Mouse (Mus musculus) neural tube, embryonic 14.5 days (tissue): ENCODE data around the gene Tmem104. TPM values are rescaled to one million over a fixed set of nuclear protein-coding genes. Genes with fewer than 3 reads are reported as not detected.

Source experiments
- ATAC-seq: fragments of 200-750 bp; cut with Nextera tagmentation; 2 replicates; pipeline ENCODE4 v1.8.0; 2017; ENCODE audit warnings: low read depth, mild to moderate bottlenecking, moderate TSS enrichment, moderate library complexity
- H3K27ac ChIP-seq: fragments of 300-500 bp; sonication (generic); 2 replicates; pipeline ENCODE4 v1.5.1; 2014; ENCODE audit warnings: low read depth, mild to moderate bottlenecking, control low read depth, low read length, moderate library complexity, mixed read lengths
- H3K27me3 ChIP-seq: fragments of 300-500 bp; sonication (generic); 2 replicates; pipeline ENCODE4 v1.6.1; 2014; ENCODE audit warnings: low read length; ENCODE audit not compliant: control insufficient read depth, insufficient read depth
- H3K36me3 ChIP-seq: fragments of 300-500 bp; sonication (generic); 2 replicates; pipeline ENCODE4 v1.6.1; 2014; ENCODE audit warnings: low read length, mixed read lengths; ENCODE audit not compliant: control insufficient read depth, insufficient read depth
- H3K4me1 ChIP-seq: fragments of 300-500 bp; sonication (generic); 2 replicates; pipeline ENCODE4 v1.6.1; 2014; ENCODE audit warnings: low read length; ENCODE audit not compliant: control insufficient read depth, insufficient read depth
- H3K4me2 ChIP-seq: fragments of 300-500 bp; sonication (generic); 2 replicates; pipeline ENCODE4 v1.6.1; 2014; ENCODE audit warnings: mild to moderate bottlenecking, low read depth, low read length, control low read depth
- H3K4me3 ChIP-seq: fragments of 300-500 bp; sonication (generic); 2 replicates; pipeline ENCODE4 v1.5.1; 2014; ENCODE audit warnings: low read depth, low read length, control low read depth, mixed read lengths
- H3K9ac ChIP-seq: fragments of 300-500 bp; sonication (generic); replicated peaks from 2 replicates; pipeline ENCODE4 v1.6.1; 2014; ENCODE audit warnings: low read depth, mild to moderate bottlenecking, control low read depth, low read length, mixed read lengths
- H3K9me3 ChIP-seq: fragments of 300-500 bp; sonication (generic); 2 replicates; pipeline ENCODE4 v1.6.1; 2016; ENCODE audit warnings: low read length; ENCODE audit not compliant: control insufficient read depth
- WGBS: fragments of 180-500 bp; shearing (Covaris S2); extraction: QIAGEN DNeasy Blood & Tissue Kit; methylation state at CpG from one replicate; pipeline ENCODE4 v1.1.7; 2014; 5-methylcytosine and 5-hydroxymethylcytosine counted together
- polyA plus RNA-seq: library from polyadenylated mRNA; unstranded; fragments of >200 nt; fragmentation: Nextera tagmentation; extraction: Ambion mirVana; gene quantifications from 2 replicates; pipeline ENCODE4 v1.2.1, GENCODE M21; 2014

Gene Tmem104
- 8.9 and 10.8 TPM in 2 replicates for polyA plus RNA-seq

GRCm38 (mm10) chr11:115187224-115187639 is at the start of gene Tmem104:
TSS of gene Tmem104 (plus strand) at chr11:115187487.
- no peaks in the 10 kb centered on the region for H3K9me3 ChIP-seq
- peak within 1 kb of the TSS; percentile 95 for H3K4me2 ChIP-seq
- under 1% methylated on average over 39 of the region's 39 CpGs for WGBS
- H3K36me3 ChIP-seq = no peaks in the 10 kb centered on the region
- H3K9ac ChIP-seq = peak within 1 kb of the TSS; percentile 72
- peak within 1 kb of the TSS; percentile 81 for H3K27ac ChIP-seq
- peak; percentile 95 for ATAC-seq
- peaks cover 10% of the 10 kb centered on the region for H3K4me1 ChIP-seq
- no peaks in the 10 kb centered on the region for H3K27me3 ChIP-seq
- peak within 1 kb of the TSS; percentile 60 for H3K4me3 ChIP-seq

- Histone ChIP-seq H3K9ac (no peak overlapping the region), H3K4me1 (no peaks in the 10 kb centered on the region), H3K27me3 (no peaks in the 10 kb centered on the region), H3K27ac (no peak overlapping the region), H3K36me3 (no peaks in the 10 kb centered on the region), H3K4me3 (no peak overlapping the region), H3K9me3 (no peaks in the 10 kb centered on the region), H3K4me2 (no peak overlapping the region)
- ATAC-seq = no peak
- WGBS = 90% methylated on average over 5 of the region's 5 CpGs
Measured at GRCm38 (mm10) chr11:115138597-115139262, 48.6 kb upstream of the Tmem104 start.

- 86% methylated on average over 2 of the region's 2 CpGs for WGBS
- Histone ChIP-seq H3K4me1 (no peaks in the 10 kb centered on the region), H3K9me3 (no peaks in the 10 kb centered on the region)
Measured at GRCm38 (mm10) chr11:115141970-115142369, 45.3 kb upstream of the Tmem104 start.

GRCm38 (mm10) chr11:115147813-115148212 is 39.5 kb upstream of the Tmem104 start:
- no peak for ATAC-seq
- Histone ChIP-seq H3K4me3 (no peak overlapping the region), H3K9ac (no peak overlapping the region), H3K4me1 (peaks cover 6% of the 10 kb centered on the region; the same call in 1 of the 2 replicates), H3K36me3 (no peaks in the 10 kb centered on the region), H3K27ac (no peak overlapping the region), H3K9me3 (no peaks in the 10 kb centered on the region), H3K27me3 (no peaks in the 10 kb centered on the region), H3K4me2 (no peak overlapping the region)
- 91% methylated on average over 4 of the region's 4 CpGs for WGBS

More at GRCm38 (mm10) chr11:115141970-115142369, 45.3 kb upstream of the Tmem104 start:
- no peak overlapping the region for H3K27ac ChIP-seq
- ATAC-seq = no peak
- no peaks in the 10 kb centered on the region for H3K36me3 ChIP-seq
- no peak overlapping the region for H3K4me3 ChIP-seq
- no peaks in the 10 kb centered on the region for H3K27me3 ChIP-seq
- no peak overlapping the region for H3K4me2 ChIP-seq
- no peak overlapping the region for H3K9ac ChIP-seq

DNA sequence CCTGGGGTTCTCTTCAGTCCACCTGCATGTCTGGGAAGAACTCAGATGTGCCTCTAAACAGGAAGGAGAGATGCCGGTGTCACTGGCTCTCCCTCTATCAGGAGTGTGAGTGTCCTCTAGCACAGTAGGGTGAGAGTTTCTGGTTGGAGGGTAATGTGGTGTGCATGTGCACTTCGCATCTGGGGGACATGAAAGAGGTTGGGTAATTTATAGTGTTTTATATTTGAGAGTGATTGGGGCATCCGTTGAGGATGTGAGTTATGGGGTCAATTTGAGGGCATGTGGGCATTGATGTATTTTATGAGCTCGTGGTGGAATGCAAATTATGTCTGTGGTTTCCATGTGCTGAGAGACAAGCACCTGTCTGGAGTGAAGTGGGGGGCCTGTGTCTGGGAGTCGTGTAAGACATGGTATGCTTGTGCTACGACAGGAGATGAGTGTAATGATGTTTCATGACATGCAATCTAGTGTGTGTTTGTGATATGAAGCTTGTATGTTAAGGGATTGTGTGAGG is 36.5 kb upstream of the Tmem104 start:
- 47% methylated on average over 6 of the region's 6 CpGs for WGBS
- H3K4me3 ChIP-seq = no peak overlapping the region
- H3K27ac ChIP-seq = no peak overlapping the region
- H3K27me3 ChIP-seq = peaks cover 14% of the 10 kb centered on the region
- no peak overlapping the region for H3K4me2 ChIP-seq
- H3K4me1 ChIP-seq = peaks cover 11% of the 10 kb centered on the region; the same call in 1 of the 2 replicates
- H3K9ac ChIP-seq = no peak overlapping the region
- H3K36me3 ChIP-seq = no peaks in the 10 kb centered on the region
- no peak for ATAC-seq
- H3K9me3 ChIP-seq = no peaks in the 10 kb centered on the region

- Histone ChIP-seq H3K4me2 (peak overlapping the region; percentile 44), H3K4me3 (peak overlapping the region; percentile 14), H3K4me1 (peaks cover 11% of the 10 kb centered on the region; the same call in 1 of the 2 replicates), H3K27me3 (peaks cover 14% of the 10 kb centered on the region), H3K9ac (peak overlapping the region; percentile 8; the same call in 1 of the 2 replicates), H3K9me3 (no peaks in the 10 kb centered on the region), H3K27ac (no peak overlapping the region), H3K36me3 (no peaks in the 10 kb centered on the region)
- ATAC-seq = peak; percentile 75
- 7% methylated on average over 15 of the region's 15 CpGs for WGBS
Measured at GRCm38 (mm10) chr11:115151755-115152429, 35.4 kb upstream of the Tmem104 start.

GRCm38 (mm10) chr11:115153088-115153487 is 34.2 kb upstream of the Tmem104 start:
- Histone ChIP-seq H3K4me3 (no peak overlapping the region), H3K4me1 (peaks cover 11% of the 10 kb centered on the region; the same call in 1 of the 2 replicates), H3K9ac (no peak overlapping the region), H3K27ac (no peak overlapping the region), H3K27me3 (peaks cover 14% of the 10 kb centered on the region), H3K4me2 (no peak overlapping the region), H3K9me3 (no peaks in the 10 kb centered on the region), H3K36me3 (no peaks in the 10 kb centered on the region)
- WGBS = 85% methylated on average over 9 of the region's 9 CpGs
- no peak for ATAC-seq

- no peak overlapping the region for H3K27ac ChIP-seq
- H3K4me2 ChIP-seq = peak overlapping the region; percentile 17
- H3K9ac ChIP-seq = no peak overlapping the region
- H3K27me3 ChIP-seq = peaks cover 14% of the 10 kb centered on the region
- ATAC-seq = peak; percentile 53
- H3K4me3 ChIP-seq = peak overlapping the region; percentile 9; the same call in 1 of the 2 replicates
- peaks cover 11% of the 10 kb centered on the region; the same call in 1 of the 2 replicates for H3K4me1 ChIP-seq
- no peaks in the 10 kb centered on the region for H3K9me3 ChIP-seq
- H3K36me3 ChIP-seq = no peaks in the 10 kb centered on the region
- WGBS = 2% methylated on average over 34 of the region's 35 CpGs
Measured at GRCm38 (mm10) chr11:115153699-115154292, 33.5 kb upstream of the Tmem104 start.
